Mouse (Mus musculus) G1E (cell line): ENCODE results near the gene Safb2.

Experiments
- CTCF ChIP-seq: IDR thresholded peaks from 2 replicates; pipeline ENCODE4 v1.5.1; 2012; ENCODE audit warnings: low read depth, low read length, inconsistent platforms, mixed read lengths
- GATA1 ChIP-seq: IDR thresholded peaks from 2 replicates; pipeline ENCODE4 v1.6.1; 2012; ENCODE audit warnings: borderline replicate concordance, low read length, inconsistent platforms, mixed read lengths
- GATA2 ChIP-seq: IDR thresholded peaks from 2 replicates; pipeline ENCODE4 v1.6.1; 2012; ENCODE audit warnings: low read depth, low read length, inconsistent platforms, borderline replicate concordance
- POLR2AphosphoS5 ChIP-seq: IDR thresholded peaks from 2 replicates; pipeline ENCODE4 v1.6.1; 2012; ENCODE audit warnings: low read depth, low read length, inconsistent platforms; ENCODE audit not compliant: insufficient replicate concordance
- TAL1 ChIP-seq: conservative IDR thresholded peaks from 2 replicates; pipeline ENCODE4 v1.6.1; 2012; ENCODE audit warnings: low read depth, low read length, inconsistent platforms, mixed read lengths

DNA sequence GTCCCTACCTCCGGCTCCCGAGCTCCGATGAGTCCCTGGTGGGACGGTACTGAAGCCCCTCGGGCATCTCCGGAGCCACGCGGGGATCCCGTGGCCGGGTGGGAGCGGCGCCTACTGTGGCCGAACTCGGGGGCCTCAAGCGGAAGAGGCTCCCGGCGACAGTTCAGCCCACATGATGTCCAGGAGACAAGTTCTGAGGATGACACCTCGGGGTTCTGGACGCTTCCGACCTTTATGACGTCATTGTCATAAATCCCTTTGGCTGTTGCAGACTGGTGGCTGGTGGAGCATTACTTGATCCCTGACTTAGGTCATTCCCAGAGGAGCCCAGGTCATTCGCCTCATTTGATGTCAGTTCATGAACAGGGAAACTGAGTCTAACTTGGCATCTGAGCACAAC, 72.1 kb downstream of the Safb2 start, which contains the start of gene Znrf4:
- TF ChIP-seq CTCF (no peak), POLR2AphosphoS5 (no peak), GATA1 (no peak), TAL1 (no peak), GATA2 (no peak)
